Mouse (Mus musculus) midbrain, embryonic 11.5 days (tissue): ENCODE measurements at regions not wholly inside any gene's neighbourhood (a gene's known extent, or its start where the extent isn't known, plus 50 kb on each side); places are given as distances from the start of the nearest gene placed in this dataset.

ENCODE experiments used
- ATAC-seq: fragments of 200-750 bp; cut with Nextera tagmentation; 2 replicates; pipeline ENCODE4 v1.8.0; 2017; ENCODE audit warnings: moderate TSS enrichment, moderate library complexity; ENCODE audit not compliant: low FRiP score
- DNase-seq: peaks from one replicate; pipeline ENCODE4 v3.0.0; 2015; ENCODE audit warnings: low spot score; ENCODE audit errors: missing footprints
- H3K27ac ChIP-seq: fragments of 300-500 bp; sonication (generic); 2 replicates; pipeline ENCODE4 v1.5.1; 2014; ENCODE audit warnings: low read depth, low read length
- H3K27me3 ChIP-seq: fragments of 300-500 bp; sonication (generic); 2 replicates; pipeline ENCODE4 v1.6.1; 2014; ENCODE audit warnings: mild to moderate bottlenecking, low read length, moderate library complexity, mixed read lengths; ENCODE audit not compliant: control insufficient read depth, insufficient read depth
- H3K36me3 ChIP-seq: fragments of 300-500 bp; sonication (generic); 2 replicates; pipeline ENCODE4 v1.6.1; 2014; ENCODE audit warnings: mild to moderate bottlenecking, low read length, moderate library complexity, mixed read lengths; ENCODE audit not compliant: control insufficient read depth, insufficient read depth
- H3K4me1 ChIP-seq: fragments of 300-500 bp; sonication (generic); 2 replicates; pipeline ENCODE4 v1.6.1; 2014; ENCODE audit warnings: low read length; ENCODE audit not compliant: control insufficient read depth, insufficient read depth
- H3K4me2 ChIP-seq: fragments of 300-500 bp; sonication (generic); 2 replicates; pipeline ENCODE4 v1.6.1; 2014; ENCODE audit warnings: mild to moderate bottlenecking, moderate library complexity
- H3K4me3 ChIP-seq: fragments of 300-500 bp; sonication (generic); 2 replicates; pipeline ENCODE4 v1.5.1; 2014; ENCODE audit warnings: low read depth, low read length
- H3K9ac ChIP-seq: fragments of 300-500 bp; sonication (generic); 2 replicates; pipeline ENCODE4 v1.6.1; 2014; ENCODE audit warnings: low read length
- H3K9me3 ChIP-seq: fragments of 300-500 bp; sonication (generic); 2 replicates; pipeline ENCODE4 v1.6.1; 2016; ENCODE audit warnings: low read length; ENCODE audit not compliant: control insufficient read depth
- WGBS: fragments of 180-500 bp; shearing (Covaris S2); extraction: QIAGEN DNeasy Blood & Tissue Kit; methylation state at CpG from one replicate; pipeline ENCODE4 v1.1.7; 2014; 5-methylcytosine and 5-hydroxymethylcytosine counted together

GRCm38 (mm10) chr5:93328059-93328458, 61.0 kb downstream of the Ccng2 start:
- Histone ChIP-seq H3K9me3 (no peaks in the 10 kb centered on the region), H3K27me3 (no peaks in the 10 kb centered on the region), H3K4me1 (no peaks in the 10 kb centered on the region), H3K27ac (no peak overlapping the region), H3K4me2 (no peak overlapping the region), H3K4me3 (no peak overlapping the region), H3K36me3 (no peaks in the 10 kb centered on the region), H3K9ac (no peak overlapping the region)
- DNase-seq, result peak; percentile 88
- ATAC-seq, result no peak
- 35% methylated on average over 7 of the region's 7 CpGs for WGBS

- no peaks in the 10 kb centered on the region for H3K4me1 ChIP-seq
- WGBS, result 65% methylated on average over 2 of the region's 2 CpGs
- H3K27ac ChIP-seq, result no peak overlapping the region
- H3K4me3 ChIP-seq, result no peak overlapping the region
- H3K27me3 ChIP-seq, result no peaks in the 10 kb centered on the region
- no peaks in the 10 kb centered on the region for H3K36me3 ChIP-seq
- DNase-seq (no peak), ATAC-seq (no peak)
- H3K9me3 ChIP-seq, result no peaks in the 10 kb centered on the region
- no peak overlapping the region for H3K4me2 ChIP-seq
- no peak overlapping the region for H3K9ac ChIP-seq
Measured at GRCm38 (mm10) chr5:93330851-93331250, 63.8 kb downstream of the Ccng2 start.

- H3K4me2 ChIP-seq, result no peak overlapping the region
- H3K9me3 ChIP-seq, result peaks cover 3% of the 10 kb centered on the region; the same call in 1 of the 2 replicates
- H3K27ac ChIP-seq, result no peak overlapping the region
- no peak for ATAC-seq
- no peaks in the 10 kb centered on the region for H3K27me3 ChIP-seq
- no peaks in the 10 kb centered on the region for H3K4me1 ChIP-seq
- H3K4me3 ChIP-seq, result no peak overlapping the region
- no peak for DNase-seq
- no peak overlapping the region for H3K9ac ChIP-seq
- H3K36me3 ChIP-seq, result no peaks in the 10 kb centered on the region
- 79% methylated on average over 2 of the region's 2 CpGs for whole genome bisulfite sequencing
Measured at GRCm38 (mm10) chr5:93353101-93353500, 86.0 kb downstream of the Ccng2 start.
